In the genomic region with DNA sequence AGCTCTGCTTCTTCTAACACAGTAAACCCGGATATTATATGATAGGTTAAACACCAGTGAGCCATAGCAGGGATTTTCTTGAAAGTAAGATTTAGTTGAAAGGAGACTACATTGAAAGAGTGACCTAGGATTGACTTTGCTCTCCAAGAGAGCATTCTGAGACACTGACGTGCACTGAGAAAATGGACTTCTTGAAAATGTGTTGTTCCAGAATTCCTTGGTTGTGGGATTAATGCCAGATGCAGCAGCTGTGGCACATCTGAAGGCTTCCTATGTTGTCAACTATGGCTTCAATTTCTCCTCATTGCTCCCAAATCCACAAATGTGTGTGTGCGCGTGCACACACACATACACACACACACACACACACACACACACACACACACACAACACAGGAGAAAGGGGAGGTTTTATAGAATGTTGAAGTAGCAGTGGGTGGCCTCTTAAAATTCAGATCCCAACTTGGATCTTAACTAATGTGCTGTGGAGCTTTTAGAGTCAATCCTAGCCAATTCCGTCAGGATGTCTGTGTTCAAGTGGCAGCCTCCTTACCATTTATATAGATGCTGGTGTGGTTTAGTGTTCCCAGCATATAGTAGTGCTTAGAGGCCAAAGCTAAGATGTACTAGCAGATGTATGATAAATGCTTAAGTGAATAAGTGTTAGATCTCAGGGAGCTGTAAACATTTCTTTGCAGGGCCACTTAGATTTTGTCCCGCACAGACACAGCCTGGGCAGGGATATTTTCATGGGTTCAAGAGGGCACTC, we compare ENCODE assay signal across 10 mouse cellular contexts.
A peak's percentile ranks its signal among the peaks of the same experiment; 100 is the strongest.
DNase-seq lines count a peak whose midpoint lies in the region; ATAC-seq and TF ChIP-seq lines count a peak whose summit lies in the region.
"Had no signal": no experiment of that assay in that cellular context is flagged by ENCODE, and none has a peak within 500 bp of the region (broad histone marks: within the 10 kb centered on the region; RNA-seq: fewer than 3 reads in every experiment).

No protein-coding gene starts in this region.

- DNase-seq in gastrocnemius, postnatal 10 days, result peak; percentile 4
- no peak for DNase-seq in gastrocnemius, postnatal 25 days
- peak; percentile 40 for DNase-seq in forelimb bud, embryonic 11.5 days (ENCODE audit: low read depth, low spot score)
- peak; percentile 1 for DNase-seq in kidney, adult 8-10 months
- DNase-seq in lung, postnatal 0 days (ENCODE audit: low spot score), result peak; percentile 64
- DNase-seq in cerebellum, adult 9-11 months, result no peak
- no peak for DNase-seq in testis, postnatal 10 days (ENCODE audit: low spot score)
- DNase-seq: adrenal gland, adult 8-10 months had no signal

- no peak for TF ChIP-seq CTCF in lung, postnatal 0 days (IDR thresholded peaks at IDR 0.05)

- H3K9me3 ChIP-seq in lung, postnatal 0 days (ENCODE audit: low read length), result no peaks in the 10 kb centered on the region

- no peak overlapping the region for H3K27ac ChIP-seq in lung, postnatal 0 days (ENCODE audit: low read length)
- H3K27ac ChIP-seq: layer of hippocampus, adult 2 months had no signal

- no peaks in the 10 kb centered on the region for H3K36me3 ChIP-seq in lung, postnatal 0 days (ENCODE audit: insufficient read depth, low read length)

- H3K4me3 ChIP-seq in lung, postnatal 0 days (ENCODE audit: low read depth, low read length), result no peak overlapping the region
- H3K4me3 ChIP-seq: layer of hippocampus, adult 2 months had no signal

- H3K27me3 ChIP-seq in lung, postnatal 0 days (replicated peaks; ENCODE audit: insufficient read depth, low read length), result no peaks in the 10 kb centered on the region

- peak; percentile 57 for ATAC-seq in lung, postnatal 0 days
- ATAC-seq in erythroblast, adult 5-6 weeks (replicated peaks; ENCODE audit: low FRiP score, poor library complexity, severe bottlenecking), result no peak

- TF ChIP-seq EP300 in lung, postnatal 0 days (IDR thresholded peaks at IDR 0.05), result peak; percentile 39; the same call in 1 of the 2 replicates

- no peaks in the 10 kb centered on the region for H3K4me1 ChIP-seq in lung, postnatal 0 days (ENCODE audit: insufficient read depth, low read depth, low read length)

- 54% methylated on average over 6 of the region's 6 CpGs for WGBS in lung, postnatal 0 days

- no peak overlapping the region for H3K4me2 ChIP-seq in lung, postnatal 0 days (replicated peaks; ENCODE audit: low read depth, low read length)

- H3K9ac ChIP-seq in lung, postnatal 0 days (replicated peaks; ENCODE audit: low read depth), result no peak overlapping the region

Comparison
In these comparisons a context has a peak if more than half of its experiments do, and no peak if none do; other contexts are left out.
1. DNase-seq: peak in gastrocnemius, postnatal 10 days (single experiment), forelimb bud, embryonic 11.5 days (single experiment), kidney, adult 8-10 months (2 of 2) and lung, postnatal 0 days (single experiment); none in gastrocnemius, postnatal 25 days (single experiment), cerebellum, adult 9-11 months (single experiment) and testis, postnatal 10 days (single experiment).